Mouse (Mus musculus): ENCODE results near the gene Vmn2r106. TPM values are rescaled to one million over a fixed set of nuclear protein-coding genes. Genes with fewer than 3 reads are reported as not detected.

Gene Vmn2r106
- polyA plus RNA-seq (2017; shearing (Covaris generic)), result not detected

DNA sequence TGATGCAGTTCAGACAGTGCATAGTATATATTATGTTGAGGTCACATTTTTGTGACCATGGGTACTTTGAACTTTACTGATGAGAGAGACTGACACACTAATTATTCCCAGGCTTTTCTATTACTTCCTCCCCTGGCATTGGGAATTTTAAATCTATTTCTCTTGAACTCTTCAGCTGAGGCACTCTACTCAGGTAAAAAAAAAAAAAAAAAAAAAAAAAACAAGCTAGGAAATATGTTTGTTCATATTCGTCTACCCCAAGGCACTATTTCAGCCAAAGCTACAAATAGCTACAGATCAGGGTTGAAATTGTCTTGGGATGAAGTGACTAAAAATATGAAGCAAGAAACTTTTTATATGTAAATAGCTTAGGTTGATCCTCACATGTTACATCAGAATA is at the start of gene Vmn2r106:
Gene Vmn2r106 (minus strand): TSS at position 101 of the 400 bp plus-strand sequence.
- no peak for ATAC-seq

DNA sequence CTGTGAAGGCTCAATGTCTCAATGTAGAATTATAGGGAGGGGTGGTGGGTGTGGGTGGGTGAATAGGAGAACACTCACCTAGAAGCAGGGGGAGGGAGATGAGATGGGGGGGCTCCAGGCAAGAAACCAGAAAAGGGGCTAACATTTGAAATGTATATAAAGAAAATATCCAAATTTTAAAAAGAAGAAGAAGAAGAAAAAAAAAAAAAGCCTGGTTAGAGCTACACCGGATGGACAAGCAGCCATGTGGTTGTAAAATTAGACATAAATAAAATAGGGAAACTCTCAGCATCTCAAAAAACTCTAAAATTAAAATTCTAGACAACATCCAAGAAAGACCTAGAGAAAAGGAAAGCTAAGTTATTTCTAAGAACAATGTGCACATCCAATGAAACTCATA is 20.4 kb upstream of the Vmn2r106 start:
- no peak for ATAC-seq

DNA sequence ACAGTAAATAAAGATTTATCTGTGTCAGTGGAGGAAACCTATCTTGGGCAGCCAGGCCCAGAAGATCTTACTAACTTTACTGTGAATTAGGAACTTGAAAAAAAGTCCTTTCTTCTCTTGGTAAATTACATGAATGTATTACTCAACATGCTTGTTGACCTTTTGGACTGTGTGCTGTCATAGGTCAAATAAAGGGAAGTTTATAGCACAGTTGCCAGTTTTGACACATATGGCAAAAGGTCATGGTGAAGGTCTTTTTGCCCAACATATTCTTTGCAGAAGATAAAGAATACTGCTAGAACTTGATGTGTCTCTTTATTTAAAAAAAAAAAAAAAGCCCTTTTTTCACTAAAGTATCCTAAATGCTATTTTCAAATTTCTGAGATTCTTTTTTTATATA is 1.6 kb upstream of the Vmn2r106 start:
- no peak for ATAC-seq

DNA sequence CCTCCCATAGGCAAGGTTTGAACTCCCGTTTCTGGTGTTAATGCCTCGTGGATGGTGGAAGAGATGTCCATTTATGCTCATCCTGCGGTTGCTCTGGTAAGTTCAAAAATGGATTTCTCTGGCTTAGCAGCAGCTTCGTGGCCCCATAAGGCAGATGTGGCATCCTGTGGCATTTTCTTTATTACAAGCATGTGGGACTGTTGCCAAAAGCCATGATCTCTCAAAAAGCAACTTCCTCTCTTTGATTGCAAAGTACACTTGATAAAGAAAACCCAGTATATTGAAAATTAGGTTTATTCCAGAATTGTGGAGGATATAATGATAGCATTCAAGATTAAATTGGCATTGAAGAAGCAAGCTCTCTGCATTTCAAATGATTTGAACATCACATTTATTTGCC is 29.8 kb downstream of the Vmn2r106 start:
- no peak for ATAC-seq

DNA sequence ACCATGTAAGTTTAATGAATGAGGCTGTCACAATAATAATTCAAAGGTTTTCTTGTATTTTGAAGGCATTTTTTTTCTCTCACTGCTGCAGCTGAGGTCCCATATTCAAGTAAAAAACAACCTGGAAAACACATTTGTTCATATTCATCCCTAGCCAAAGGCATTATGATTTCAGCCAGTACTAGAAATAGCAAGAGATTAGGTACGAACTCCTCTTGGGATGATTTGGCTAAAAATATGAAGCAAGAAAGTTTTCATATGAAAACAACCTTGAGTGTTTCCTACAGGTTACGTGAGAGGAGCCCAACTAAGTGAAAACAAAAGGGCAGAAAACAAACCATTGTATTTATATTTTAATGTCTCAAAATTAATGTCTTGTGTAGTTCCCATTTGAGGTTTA is 50.4 kb downstream of the Vmn2r106 start, which contains the start of gene Vmn2r105:
Gene Vmn2r105 (minus strand): TSS at position 101 of the 400 bp plus-strand sequence.
- no peak for ATAC-seq

Other genes starting within 250 kb of the Vmn2r106 start
- gene Vmn2r104, start 237.2 kb downstream of the Vmn2r106 start, polyA plus RNA-seq (2017; shearing (Covaris generic)), result not detected
- gene Fpr-rs7, start 171.3 kb downstream of the Vmn2r106 start, polyA plus RNA-seq (2017; shearing (Covaris generic)), result not detected
- gene Fpr-rs6, start 102.5 kb downstream of the Vmn2r106 start, polyA plus RNA-seq (2017; shearing (Covaris generic)), result not detected
- under 1 TPM; 0.04 to 0.05 TPM for gene Vmn2r105, start 50.5 kb downstream of the Vmn2r106 start, polyA plus RNA-seq (2017; shearing (Covaris generic))
- not detected for gene Vmn2r107, start 59.7 kb upstream of the Vmn2r106 start, polyA plus RNA-seq (2017; shearing (Covaris generic))
- not detected for gene Vmn1r224, start 128.6 kb upstream of the Vmn2r106 start, polyA plus RNA-seq (2017; shearing (Covaris generic))
- gene Vmn2r108, start 195.8 kb upstream of the Vmn2r106 start, polyA plus RNA-seq (2017; shearing (Covaris generic)), result not detected
- not detected for gene Vmn1r225, start 212.6 kb upstream of the Vmn2r106 start, polyA plus RNA-seq (2017; shearing (Covaris generic))

All from activated CD4-positive, CD25-positive, alpha-beta regulatory T cell, adult 4 months (primary cell).